Mouse (Mus musculus) embryonic facial prominence, embryonic 13.5 days (tissue): Measurements from ENCODE around the gene Nfxl1. TPM values are rescaled to one million over a fixed set of nuclear protein-coding genes. Genes with fewer than 3 reads are reported as not detected.

Experiments
- ATAC-seq: fragments of 200-750 bp; cut with Nextera tagmentation; 2 replicates; pipeline ENCODE4 v1.8.0; 2017; ENCODE audit warnings: low read depth; ENCODE audit not compliant: insufficient number of reproducible peaks, insufficient read depth, low FRiP score, low TSS enrichment
- H3K27ac ChIP-seq: fragments of 300-500 bp; sonication (generic); 2 replicates; pipeline ENCODE4 v1.5.1; 2015; ENCODE audit warnings: moderate library complexity, mild to moderate bottlenecking, inconsistent platforms
- H3K27me3 ChIP-seq: fragments of 300-500 bp; sonication (generic); 2 replicates; pipeline ENCODE4 v1.6.1; 2015; ENCODE audit warnings: mild to moderate bottlenecking, inconsistent platforms
- H3K36me3 ChIP-seq: fragments of 300-500 bp; sonication (generic); 2 replicates; pipeline ENCODE4 v1.6.1; 2015; ENCODE audit warnings: mild to moderate bottlenecking, inconsistent platforms
- H3K4me1 ChIP-seq: fragments of 300-500 bp; sonication (generic); 2 replicates; pipeline ENCODE4 v1.6.1; 2015; ENCODE audit warnings: inconsistent platforms
- H3K4me2 ChIP-seq: fragments of 300-500 bp; sonication (generic); 2 replicates; pipeline ENCODE4 v1.6.1; 2015; ENCODE audit warnings: moderate library complexity, mild to moderate bottlenecking, inconsistent platforms
- H3K4me3 ChIP-seq: fragments of 300-500 bp; sonication (generic); 2 replicates; pipeline ENCODE4 v1.5.1; 2015; ENCODE audit warnings: mild to moderate bottlenecking, inconsistent platforms
- H3K9ac ChIP-seq: fragments of 300-500 bp; sonication (generic); 2 replicates; pipeline ENCODE4 v1.6.1; 2015; ENCODE audit warnings: mild to moderate bottlenecking, inconsistent platforms
- H3K9me3 ChIP-seq: fragments of 300-500 bp; sonication (generic); 2 replicates; pipeline ENCODE4 v1.6.1; 2016; ENCODE audit warnings: inconsistent platforms
- WGBS: fragments of 180-500 bp; shearing (Covaris S2); methylation state at CpG from one replicate; pipeline ENCODE4 v1.1.7; 2015; ENCODE audit warnings: mixed read lengths; 5-methylcytosine and 5-hydroxymethylcytosine counted together
- polyA plus RNA-seq: library from polyadenylated mRNA; unstranded; fragments of >200 nt; fragmentation: Nextera tagmentation; extraction: Ambion mirVana; gene quantifications from 2 replicates; pipeline ENCODE4 v1.2.1, GENCODE M21; 2015

The Nfxl1 gene
- polyA plus RNA-seq, 1 experiment from 2014 or later, result 20.9 TPM

DNA sequence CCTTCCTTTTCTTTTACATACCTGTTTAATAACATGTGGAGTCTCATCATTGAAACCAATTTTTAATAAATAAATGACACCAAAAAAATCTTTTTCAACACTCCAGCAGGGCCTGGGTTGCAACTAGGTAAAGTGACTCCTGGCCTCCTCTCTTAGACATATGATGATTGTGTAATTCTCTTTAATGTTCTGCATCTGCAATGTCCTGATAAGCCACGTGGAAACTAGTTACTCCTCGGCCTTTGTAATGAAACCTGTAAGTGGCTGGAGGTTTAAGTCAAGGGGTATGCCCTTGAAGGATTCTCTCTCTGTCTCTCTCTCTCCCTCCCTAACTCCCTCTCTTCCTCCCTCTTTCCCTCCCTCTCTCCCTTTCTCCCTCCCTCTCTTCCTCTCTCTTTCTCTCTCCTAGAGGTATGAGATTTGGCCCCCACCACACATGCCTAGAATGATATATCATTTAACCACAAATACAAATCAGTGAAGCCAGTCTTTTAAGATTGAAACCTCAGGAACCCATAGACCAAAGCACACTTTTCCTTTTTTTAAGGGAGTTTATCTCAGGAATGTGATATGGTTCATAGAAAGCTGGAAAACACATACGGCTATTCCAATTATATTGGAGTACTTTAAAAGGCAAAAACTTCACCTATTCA is 1.6 kb upstream of the Nfxl1 start:
- no peak for ATAC-seq
- 75% methylated on average over 3 of the region's 3 CpGs for WGBS
- H3K36me3 ChIP-seq, result no peaks in the 10 kb centered on the region

DNA sequence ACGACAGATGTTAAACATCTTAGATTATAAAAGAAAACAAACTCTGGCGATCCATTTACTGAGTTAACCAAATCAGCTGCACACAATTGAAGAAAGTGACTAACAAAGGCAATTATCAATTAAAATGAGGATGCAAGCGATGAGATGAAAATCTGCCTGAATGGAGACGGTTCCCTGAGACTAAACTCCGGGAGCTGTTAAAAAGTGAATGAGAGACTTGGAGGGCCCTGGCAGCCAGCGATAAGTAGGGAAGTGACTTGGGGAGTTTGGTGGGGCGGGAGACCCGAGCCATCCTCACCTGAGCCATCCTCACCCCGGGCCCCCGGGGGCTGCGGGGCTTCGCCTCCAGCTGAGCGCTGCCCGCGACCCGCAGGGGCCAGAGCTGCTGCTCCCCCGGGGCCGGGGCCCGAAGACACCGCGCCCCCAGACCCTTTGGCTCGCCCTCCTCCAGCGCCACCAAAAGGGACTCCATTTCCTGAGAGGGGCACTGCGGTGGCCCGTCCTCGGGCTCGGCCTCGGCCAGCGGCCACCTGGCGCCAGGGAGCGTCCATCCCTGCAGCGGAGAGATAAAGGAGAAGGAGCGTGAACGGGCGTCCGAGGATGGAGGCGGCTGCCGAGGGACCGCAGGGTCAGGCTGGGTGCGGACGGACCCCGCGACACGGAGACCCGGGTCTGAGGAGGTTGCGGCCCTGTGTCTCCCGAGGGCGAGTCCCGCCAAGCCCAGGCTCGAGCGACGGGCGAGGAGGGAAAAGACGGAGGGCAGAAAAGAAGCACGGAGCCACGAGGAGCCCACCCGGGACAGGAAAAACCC is 563 bp downstream of the Nfxl1 start:
- under 1% methylated on average over 52 of the region's 57 CpGs for WGBS
- H3K4me2 ChIP-seq, result peak overlapping the region; percentile 77
- no peaks in the 10 kb centered on the region for H3K27me3 ChIP-seq
- peak overlapping the region; percentile 87 for H3K4me3 ChIP-seq
- H3K4me1 ChIP-seq, result peaks cover 5% of the 10 kb centered on the region; the same call in 1 of the 2 replicates
- peak; percentile 60 for ATAC-seq
- H3K9ac ChIP-seq, result peak overlapping the region; percentile 82
- no peaks in the 10 kb centered on the region for H3K9me3 ChIP-seq
- H3K27ac ChIP-seq, result peak overlapping the region; percentile 71; the same call in 1 of the 2 replicates
- H3K36me3 ChIP-seq, result peaks cover 9% of the 10 kb centered on the region

More for the DNA sequence above, 1.6 kb upstream of the Nfxl1 start:
- Histone ChIP-seq H3K9me3 (no peaks in the 10 kb centered on the region), H3K4me2 (no peak overlapping the region), H3K27me3 (no peaks in the 10 kb centered on the region), H3K4me3 (no peak overlapping the region), H3K27ac (no peak overlapping the region), H3K9ac (no peak overlapping the region), H3K4me1 (peaks cover 11% of the 10 kb centered on the region)

DNA sequence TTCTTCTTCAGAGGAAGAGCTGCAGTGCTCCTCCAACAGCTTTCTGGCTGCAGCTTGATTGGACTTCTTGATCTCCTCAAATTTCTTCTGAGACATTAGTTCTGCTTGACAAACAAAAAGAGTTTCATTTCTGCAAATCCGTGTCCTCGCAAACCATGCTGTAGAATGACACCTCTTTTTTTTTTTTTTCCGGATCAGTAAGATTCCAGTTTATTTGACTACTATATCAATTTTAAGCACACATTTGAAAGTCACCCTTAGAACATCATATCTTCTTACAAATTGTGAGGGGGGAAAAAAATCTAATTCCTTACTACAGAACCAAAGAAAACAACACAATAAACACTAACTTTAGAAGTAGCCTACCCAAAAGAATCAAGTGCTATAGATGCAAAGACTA is 3.2 kb downstream of the Nfxl1 start:
- no peak overlapping the region for H3K4me3 ChIP-seq
- peaks cover 23% of the 10 kb centered on the region for H3K36me3 ChIP-seq
- peaks cover 5% of the 10 kb centered on the region; the same call in 1 of the 2 replicates for H3K4me1 ChIP-seq
- no peaks in the 10 kb centered on the region for H3K9me3 ChIP-seq
- H3K27ac ChIP-seq, result no peak overlapping the region
- H3K4me2 ChIP-seq, result no peak overlapping the region
- no peaks in the 10 kb centered on the region for H3K27me3 ChIP-seq
- 61% methylated on average over 3 of the region's 3 CpGs for WGBS
- no peak overlapping the region for H3K9ac ChIP-seq
- no peak for ATAC-seq

DNA sequence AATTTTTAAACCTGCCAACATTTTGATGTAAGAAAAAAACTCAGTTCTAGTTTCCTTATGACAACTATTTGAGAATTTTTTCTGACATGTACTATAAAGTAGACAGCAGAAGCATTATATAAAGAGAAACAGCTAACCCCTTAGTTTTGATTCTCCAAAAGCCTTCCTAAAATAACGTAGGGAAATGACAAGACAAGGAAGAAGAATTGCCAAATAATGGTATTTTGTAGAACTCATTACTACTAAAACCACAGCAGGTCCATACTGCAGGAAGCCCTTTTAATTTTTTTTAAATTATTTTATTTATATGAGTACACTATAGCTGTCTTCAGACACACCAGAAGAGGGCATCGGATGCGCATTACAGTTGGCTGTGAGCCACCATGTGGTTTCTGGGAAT is 8.3 kb downstream of the Nfxl1 start:
- Histone ChIP-seq H3K27ac (no peak overlapping the region), H3K36me3 (peaks cover 32% of the 10 kb centered on the region), H3K4me1 (no peaks in the 10 kb centered on the region), H3K9me3 (no peaks in the 10 kb centered on the region), H3K4me2 (no peak overlapping the region), H3K27me3 (no peaks in the 10 kb centered on the region), H3K4me3 (no peak overlapping the region), H3K9ac (no peak overlapping the region)
- ATAC-seq, result no peak
- 89% methylated on average over 3 of the region's 3 CpGs for WGBS

DNA sequence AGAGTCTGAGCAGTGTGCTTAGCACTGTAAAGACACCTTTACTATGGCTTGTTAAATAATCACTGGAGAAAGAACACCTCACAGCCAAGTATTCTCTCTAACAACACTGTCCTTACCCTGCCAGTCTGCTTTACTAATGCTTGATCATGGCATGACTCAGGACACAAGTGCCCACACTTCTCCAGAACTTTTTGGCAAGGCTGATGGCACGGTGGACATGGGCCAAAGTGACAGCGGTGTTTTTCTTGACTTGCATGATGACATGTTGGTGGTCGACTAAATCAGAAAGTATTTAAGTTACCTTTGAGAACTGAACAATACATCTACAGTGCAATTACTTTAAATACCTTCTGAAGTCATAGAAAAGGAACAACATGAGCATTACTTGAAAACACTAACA is 30.6 kb downstream of the Nfxl1 start:
- 97% methylated on average over 3 of the region's 3 CpGs for WGBS
- no peak overlapping the region for H3K9ac ChIP-seq
- no peak overlapping the region for H3K4me3 ChIP-seq
- no peak overlapping the region for H3K4me2 ChIP-seq
- no peak overlapping the region for H3K27ac ChIP-seq
- no peaks in the 10 kb centered on the region for H3K27me3 ChIP-seq
- no peaks in the 10 kb centered on the region for H3K4me1 ChIP-seq
- peaks cover 41% of the 10 kb centered on the region for H3K36me3 ChIP-seq
- H3K9me3 ChIP-seq, result no peaks in the 10 kb centered on the region; the same call in 1 of the 2 replicates
- no peak for ATAC-seq

DNA sequence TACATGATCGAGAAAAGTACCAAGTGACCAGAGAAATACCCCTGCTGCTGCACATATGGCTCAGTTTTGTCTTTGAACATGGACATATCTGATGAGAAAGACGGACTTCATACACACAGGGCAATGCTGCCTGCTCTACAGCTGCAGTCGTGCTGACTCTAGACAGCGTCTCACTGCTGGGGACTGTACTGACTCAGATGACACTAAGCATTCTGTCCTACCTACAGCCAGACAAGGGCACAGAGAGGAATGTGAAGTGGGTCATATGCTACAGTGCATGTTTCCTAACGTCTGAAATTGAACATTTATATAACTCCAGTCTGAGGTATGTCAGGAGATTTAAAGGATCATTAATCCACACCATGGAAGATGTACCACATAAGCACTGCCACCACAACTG is 45.7 kb downstream of the Nfxl1 start:
- no peak overlapping the region for H3K4me3 ChIP-seq
- no peak overlapping the region for H3K27ac ChIP-seq
- no peak for ATAC-seq
- H3K36me3 ChIP-seq, result peaks cover 35% of the 10 kb centered on the region
- H3K9ac ChIP-seq, result no peak overlapping the region
- H3K4me2 ChIP-seq, result no peak overlapping the region
- no peaks in the 10 kb centered on the region for H3K4me1 ChIP-seq
- 87% methylated on average over 5 of the region's 5 CpGs for WGBS
- H3K27me3 ChIP-seq, result no peaks in the 10 kb centered on the region
- no peaks in the 10 kb centered on the region for H3K9me3 ChIP-seq

DNA sequence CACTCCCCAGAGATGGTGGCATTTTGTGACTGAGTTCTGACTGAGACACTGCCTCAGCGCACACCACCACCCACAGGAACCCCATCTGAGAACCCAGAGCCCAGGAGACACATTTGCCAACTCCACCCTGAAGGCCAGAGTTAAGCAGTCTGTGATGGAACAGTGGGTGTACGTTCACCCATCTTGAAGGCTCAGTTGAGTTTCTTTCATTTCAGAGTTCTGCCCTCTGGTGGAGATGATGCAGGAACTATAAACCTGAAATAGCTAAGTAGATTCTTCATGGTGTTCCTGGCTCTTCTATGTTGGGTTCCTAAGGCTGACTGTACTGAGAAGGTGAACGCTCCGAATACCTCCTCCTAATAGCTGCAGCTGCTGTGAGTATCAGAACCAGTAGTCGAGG is 53.7 kb downstream of the Nfxl1 start:
- H3K27ac ChIP-seq, result no peak overlapping the region
- no peak for ATAC-seq
- 69% methylated on average over 5 of the region's 5 CpGs for WGBS

DNA sequence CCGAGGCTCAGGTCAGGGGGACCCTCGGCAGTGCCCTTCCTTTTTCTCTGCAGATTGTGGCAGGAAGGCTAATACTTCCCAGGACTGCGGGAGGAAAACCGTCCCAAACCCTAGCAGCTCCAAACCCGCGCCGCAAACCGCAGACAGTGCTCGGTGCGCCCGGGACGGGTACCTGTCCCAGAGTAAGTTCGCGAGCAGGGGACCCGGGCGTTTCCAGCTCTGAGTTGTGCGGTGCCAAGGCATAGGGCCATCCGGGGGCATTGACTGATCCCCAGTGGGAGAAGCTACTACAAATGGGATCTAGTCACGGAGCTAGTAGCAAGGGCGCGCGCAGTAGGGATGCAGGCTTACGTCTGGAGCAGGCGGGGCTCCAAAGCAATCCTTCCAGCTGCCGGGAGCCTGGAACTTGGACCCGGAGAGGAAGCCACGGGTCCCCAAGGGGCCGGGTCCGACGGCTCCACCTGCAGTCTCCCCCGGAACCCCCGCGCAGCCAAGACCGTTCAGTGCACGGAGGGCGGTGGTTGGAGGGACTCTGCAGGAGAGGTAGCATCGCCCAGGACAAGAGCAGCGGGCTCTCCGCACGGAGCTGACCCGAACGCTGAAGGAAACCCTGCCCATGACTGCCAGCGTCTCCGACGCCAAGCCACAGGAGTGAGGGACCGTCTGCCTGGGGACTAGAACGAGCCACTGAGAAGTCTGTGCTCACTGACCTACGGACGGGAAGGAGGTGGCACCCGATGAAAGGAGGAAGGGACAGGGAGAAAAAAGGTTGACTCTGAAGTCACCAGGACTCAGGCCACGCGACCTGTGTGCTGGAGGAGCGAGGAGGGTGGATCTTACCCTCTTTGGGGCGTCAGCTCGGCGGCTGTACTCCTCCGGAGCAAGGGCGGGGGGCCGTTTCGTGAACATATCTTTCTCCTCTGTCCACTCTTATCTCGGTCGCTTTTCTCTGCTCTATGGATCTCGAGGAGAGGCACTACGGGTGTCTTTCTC is 55.7 kb downstream of the Nfxl1 start, which contains the start of gene Corin:
Gene Corin (minus strand): TSS at position 943 of the 993 bp plus-strand sequence.
- H3K27me3 ChIP-seq, result peaks cover 52% of the 10 kb centered on the region
- peak; percentile 56; the same call in 1 of the 2 replicates for ATAC-seq
- no peaks in the 10 kb centered on the region for H3K9me3 ChIP-seq
- peak within 1 kb of the TSS; percentile 65 for H3K9ac ChIP-seq
- no peaks in the 10 kb centered on the region for H3K36me3 ChIP-seq
- 2% methylated on average over 64 of the region's 64 CpGs for WGBS
- peaks cover 20% of the 10 kb centered on the region for H3K4me1 ChIP-seq
- H3K4me2 ChIP-seq, result peak within 1 kb of the TSS; percentile 82
- H3K4me3 ChIP-seq, result peak within 1 kb of the TSS; percentile 47
- no peak within 1 kb of the TSS for H3K27ac ChIP-seq

More for the DNA sequence above, 53.7 kb downstream of the Nfxl1 start:
- Histone ChIP-seq H3K4me3 (no peak overlapping the region), H3K9ac (no peak overlapping the region), H3K4me2 (no peak overlapping the region), H3K36me3 (no peaks in the 10 kb centered on the region), H3K4me1 (peaks cover 20% of the 10 kb centered on the region), H3K9me3 (no peaks in the 10 kb centered on the region), H3K27me3 (peaks cover 45% of the 10 kb centered on the region)

DNA sequence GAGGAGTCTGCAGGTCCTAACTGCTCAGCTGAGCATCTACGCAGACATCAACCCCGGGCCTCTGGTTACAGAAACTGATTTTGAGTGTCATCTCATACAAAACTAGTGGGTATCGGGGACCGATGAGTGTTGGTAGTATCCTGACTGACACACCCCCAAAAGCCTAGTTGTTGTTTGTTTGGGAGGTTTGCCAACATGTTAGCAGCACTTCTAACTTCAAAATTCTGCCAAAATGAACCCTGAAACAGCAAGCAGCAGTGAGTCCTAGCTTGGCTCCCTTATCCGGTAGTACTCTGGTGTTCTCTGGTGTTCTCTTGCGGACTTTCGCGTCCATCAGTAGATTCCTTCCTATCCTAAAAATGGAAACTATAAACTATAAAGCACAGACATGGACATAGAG is 56.7 kb downstream of the Nfxl1 start:
- Histone ChIP-seq H3K9ac (no peak overlapping the region), H3K4me1 (peaks cover 20% of the 10 kb centered on the region), H3K36me3 (no peaks in the 10 kb centered on the region), H3K27me3 (peaks cover 59% of the 10 kb centered on the region), H3K4me2 (peak overlapping the region; percentile 82), H3K9me3 (no peaks in the 10 kb centered on the region), H3K27ac (no peak overlapping the region; the same call in 1 of the 2 replicates), H3K4me3 (no peak overlapping the region)
- 69% methylated on average over 8 of the region's 8 CpGs for WGBS
- ATAC-seq, result no peak

DNA sequence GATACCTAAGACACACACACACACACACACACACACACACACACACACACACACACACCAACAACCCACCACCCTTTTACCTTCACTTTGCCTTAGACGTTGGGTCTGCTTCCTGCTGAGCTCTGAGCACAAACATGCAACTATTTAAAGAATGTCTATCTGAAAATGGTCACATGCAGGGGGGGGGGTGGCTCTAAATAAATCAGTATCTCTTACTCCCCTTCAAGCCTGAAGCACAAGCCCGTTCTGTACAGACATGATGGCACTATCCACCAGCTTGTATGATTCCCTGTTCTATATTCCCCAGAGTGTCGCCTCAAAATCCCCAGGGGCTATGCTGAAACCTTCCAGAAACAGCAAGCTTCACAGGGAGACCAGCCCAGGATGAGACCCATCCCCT is 57.7 kb downstream of the Nfxl1 start:
- Histone ChIP-seq H3K4me1 (peaks cover 20% of the 10 kb centered on the region), H3K36me3 (no peaks in the 10 kb centered on the region), H3K27me3 (peaks cover 61% of the 10 kb centered on the region), H3K4me2 (no peak overlapping the region), H3K4me3 (no peak overlapping the region), H3K9ac (no peak overlapping the region), H3K27ac (no peak overlapping the region), H3K9me3 (no peaks in the 10 kb centered on the region)
- no peak for ATAC-seq
- WGBS, result 24% methylated on average over 3 of the region's 3 CpGs

DNA sequence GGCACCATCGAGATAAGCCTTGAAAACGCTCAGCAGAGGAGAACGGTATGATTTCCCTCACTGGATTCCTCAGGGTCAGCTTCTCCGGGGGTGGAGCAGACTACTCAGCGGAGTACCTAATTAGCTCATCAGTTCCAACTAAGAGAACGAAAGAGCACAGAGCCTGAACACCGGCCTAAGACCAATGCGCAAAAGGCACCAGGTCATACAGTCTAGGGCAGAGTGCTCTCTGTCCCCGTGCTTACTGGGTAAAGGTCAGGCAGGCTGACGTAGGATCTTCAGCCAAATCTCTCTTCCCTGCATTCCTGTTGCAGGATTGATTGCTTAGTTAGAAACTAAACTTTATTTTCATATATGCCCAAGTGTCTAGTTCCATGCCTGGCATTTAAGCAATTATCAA is 61.2 kb downstream of the Nfxl1 start:
- Histone ChIP-seq H3K9ac (no peak overlapping the region), H3K4me1 (peaks cover 9% of the 10 kb centered on the region), H3K4me3 (no peak overlapping the region), H3K27me3 (peaks cover 37% of the 10 kb centered on the region), H3K36me3 (no peaks in the 10 kb centered on the region), H3K9me3 (no peaks in the 10 kb centered on the region), H3K4me2 (no peak overlapping the region), H3K27ac (no peak overlapping the region)
- no peak for ATAC-seq
- WGBS, result 68% methylated on average over 10 of the region's 10 CpGs
